Mouse (Mus musculus): ENCODE measurements around the gene Mrps16.

DNA sequence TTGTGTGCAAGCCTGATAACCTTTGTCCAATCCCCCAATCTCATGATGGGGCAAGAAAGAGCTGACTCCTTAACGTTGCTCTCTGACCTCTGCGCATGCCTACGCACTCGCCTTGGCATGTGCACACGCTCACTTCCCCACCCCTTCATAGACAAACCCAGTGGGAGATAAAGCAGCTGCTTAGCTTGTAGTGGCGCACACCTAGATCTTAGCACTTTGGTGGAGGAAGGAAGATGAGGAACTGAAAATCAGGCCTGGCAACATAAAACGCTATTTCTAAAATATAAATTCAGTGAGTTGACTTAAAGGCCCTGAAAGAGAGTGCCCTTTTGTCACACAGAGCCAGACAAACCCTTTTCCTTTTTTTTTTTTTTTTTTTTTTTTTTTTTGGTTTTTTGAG lies 22.6 kb downstream of the Mrps16 start:
- TF ChIP-seq CTCF (IDR thresholded peaks at IDR 0.05; ENCODE audit: borderline replicate concordance, insufficient read depth, low read length) (no peak), POLR2A (IDR thresholded peaks at IDR 0.05; ENCODE audit: low read depth, low read length) (no peak)
